Mouse (Mus musculus) cortical plate, adult 2 months (tissue): ENCODE measurements around the gene Met.

Experiments
- CTCF ChIP-seq: fragments of 200-500 bp; IDR thresholded peaks from 2 replicates; pipeline ENCODE4 v1.5.1; 2011; ENCODE audit warnings: mild to moderate bottlenecking, control low read depth, low read length; ENCODE audit not compliant: insufficient read depth; ENCODE audit errors: extremely low read depth
- POLR2A ChIP-seq: fragments of 200-500 bp; IDR thresholded peaks from 2 replicates; pipeline ENCODE4 v1.6.1; 2011; ENCODE audit warnings: mild to moderate bottlenecking, low read length, control low read depth; ENCODE audit not compliant: insufficient read depth; ENCODE audit errors: extremely low read depth

DNA sequence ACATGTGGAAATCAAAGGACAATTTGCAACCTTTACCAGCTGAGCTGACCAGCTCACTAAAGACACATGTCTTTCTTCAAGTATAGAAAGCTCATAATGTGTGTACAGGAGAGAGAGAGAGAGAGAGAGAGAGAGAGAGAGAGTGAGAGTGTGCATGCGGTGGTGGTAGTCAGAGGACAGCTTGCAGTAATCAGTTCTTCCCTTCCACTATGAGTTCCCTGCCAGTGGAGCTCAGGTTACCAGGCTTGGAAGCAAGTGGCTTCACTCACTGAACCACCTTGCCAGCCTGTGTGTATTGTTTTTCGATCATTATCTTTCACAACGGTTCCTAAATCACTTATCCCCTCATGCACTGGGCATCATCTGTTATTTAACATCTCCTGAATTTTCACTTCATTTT lies 34.6 kb upstream of the Met start:
- TF ChIP-seq CTCF (no peak), POLR2A (no peak)
